Mouse (Mus musculus) ovary, adult 18-20 months (tissue): Measurements from ENCODE around the gene Chaf1a.

Experiments
- DNase-seq: peaks from one replicate; pipeline ENCODE4 v3.0.0; 2022; ENCODE audit warnings: low spot score, mixed read lengths

Gene Chaf1a

DNA sequence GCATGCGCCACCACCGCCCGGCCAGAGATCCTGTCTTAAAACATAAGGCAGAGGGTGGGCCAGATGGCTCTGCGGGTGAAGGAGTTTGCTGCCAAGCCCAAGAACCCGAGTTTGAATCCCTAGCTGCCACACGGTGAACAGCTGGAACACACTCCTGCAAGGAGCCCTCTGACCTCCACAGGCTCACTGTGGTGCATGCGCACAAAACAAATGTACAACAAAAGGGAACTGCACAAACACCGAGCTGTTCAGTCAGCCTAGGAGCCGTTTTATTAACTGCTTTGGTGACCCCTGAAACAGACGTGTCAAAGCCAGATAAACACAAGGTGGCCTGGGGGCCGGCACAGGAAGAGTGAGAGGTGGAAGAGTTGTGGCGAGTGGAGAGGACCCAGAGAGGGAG is 79.2 kb downstream of the Chaf1a start:
- no peak for DNase-seq

DNA sequence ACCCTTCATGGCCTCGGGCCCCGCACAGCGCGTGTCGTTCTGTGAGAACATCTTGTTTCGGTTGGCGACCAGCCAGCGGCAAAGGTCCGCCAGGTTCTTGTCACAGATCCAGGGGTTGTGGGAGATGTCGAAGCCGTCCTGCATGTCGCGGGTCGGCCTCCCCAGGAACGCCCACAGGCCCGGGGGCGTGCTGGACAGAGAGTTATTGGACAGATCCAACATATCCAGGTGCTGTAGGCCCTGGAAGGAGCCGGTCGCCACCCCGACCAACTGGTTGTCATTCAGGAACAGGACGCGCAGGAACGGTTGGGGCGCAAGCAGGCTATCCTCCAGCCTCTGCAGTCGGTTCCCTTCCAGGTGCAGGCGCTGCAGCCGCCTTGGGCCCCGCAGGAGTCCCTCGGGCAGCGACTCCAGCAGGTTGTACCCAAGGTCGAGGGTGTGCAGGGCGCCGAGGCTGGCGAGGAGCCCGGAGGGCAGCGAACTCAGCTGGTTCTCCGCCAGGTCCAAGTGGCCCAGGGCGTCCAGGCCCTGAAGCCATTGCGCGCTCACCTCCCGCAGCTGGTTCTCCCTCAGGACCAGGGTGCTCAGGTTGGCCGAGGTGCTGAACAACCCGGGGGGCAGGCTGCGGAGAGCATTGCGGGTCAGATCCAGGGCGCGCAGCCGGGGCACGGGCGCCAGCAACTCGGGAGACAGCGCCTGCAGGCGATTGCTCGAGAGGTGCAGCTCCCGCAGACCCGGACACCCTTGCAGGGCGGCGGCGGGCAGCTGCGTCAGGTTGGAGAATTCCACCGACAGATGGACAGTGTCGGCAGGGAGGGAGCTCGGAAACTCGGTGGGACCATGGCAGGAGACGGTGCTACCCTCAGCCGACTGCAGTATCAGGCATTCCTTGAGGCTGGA is 80.0 kb downstream of the Chaf1a start:
- peak; percentile 52 for DNase-seq

DNA sequence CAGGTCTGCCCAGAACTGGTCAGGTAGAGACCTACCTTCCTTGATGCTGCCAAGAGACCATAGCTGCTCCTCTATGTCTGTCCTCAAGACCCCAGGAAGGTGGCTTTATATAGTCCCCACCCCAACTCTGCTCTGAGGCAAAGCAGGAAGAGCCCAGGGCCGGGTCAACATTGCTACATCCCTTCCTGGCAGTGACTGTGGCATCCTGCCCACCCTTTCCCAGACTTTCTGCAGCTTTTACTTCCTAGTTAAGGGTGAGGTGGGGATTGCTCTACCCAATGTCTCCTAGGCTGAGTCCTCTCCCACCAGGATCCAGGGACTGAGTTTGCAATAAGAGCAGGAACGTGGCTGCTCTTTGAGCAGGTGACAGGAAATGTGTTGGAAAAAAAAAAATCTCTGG is 81.6 kb downstream of the Chaf1a start, which contains the start of gene Lrg1:
Gene Lrg1, minus strand, starts transcription at position 176 of the 400 bp plus-strand sequence.
- DNase-seq: no peak
